Mouse (Mus musculus) G1E (cell line): ENCODE measurements around the gene Dcaf6.

Source experiments
- CTCF ChIP-seq: IDR thresholded peaks from 2 replicates; pipeline ENCODE4 v1.5.1; 2012; ENCODE audit warnings: low read depth, low read length, inconsistent platforms, mixed read lengths
- TAL1 ChIP-seq: conservative IDR thresholded peaks from 2 replicates; pipeline ENCODE4 v1.6.1; 2012; ENCODE audit warnings: low read depth, low read length, inconsistent platforms, mixed read lengths

DNA sequence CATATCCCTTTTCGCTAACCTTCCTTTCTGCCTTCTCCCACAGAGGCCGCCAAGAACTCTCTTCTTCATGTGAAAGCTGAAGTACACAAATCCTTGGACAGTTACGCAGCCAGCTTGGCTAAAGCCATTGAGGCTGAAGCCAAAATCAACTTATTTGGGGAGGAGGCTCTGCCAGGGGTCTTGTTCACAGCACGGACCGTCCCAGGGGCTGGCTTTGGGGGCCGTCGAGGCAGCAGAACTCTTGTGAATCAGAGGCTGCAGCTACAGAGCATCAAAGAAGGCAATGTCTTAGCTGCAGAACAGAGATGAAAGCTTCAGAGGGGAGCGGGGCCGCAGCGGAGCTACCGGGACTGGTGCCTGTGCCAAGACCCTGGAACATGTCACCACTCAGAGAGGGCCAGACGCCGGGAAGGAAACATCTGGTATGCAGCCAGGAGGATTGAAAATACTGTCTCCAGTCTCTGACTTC, 138.8 kb downstream of the Dcaf6 start:
- TF ChIP-seq CTCF (no peak), TAL1 (no peak)
